Mouse (Mus musculus): ENCODE measurements around the gene Bves.

DNA sequence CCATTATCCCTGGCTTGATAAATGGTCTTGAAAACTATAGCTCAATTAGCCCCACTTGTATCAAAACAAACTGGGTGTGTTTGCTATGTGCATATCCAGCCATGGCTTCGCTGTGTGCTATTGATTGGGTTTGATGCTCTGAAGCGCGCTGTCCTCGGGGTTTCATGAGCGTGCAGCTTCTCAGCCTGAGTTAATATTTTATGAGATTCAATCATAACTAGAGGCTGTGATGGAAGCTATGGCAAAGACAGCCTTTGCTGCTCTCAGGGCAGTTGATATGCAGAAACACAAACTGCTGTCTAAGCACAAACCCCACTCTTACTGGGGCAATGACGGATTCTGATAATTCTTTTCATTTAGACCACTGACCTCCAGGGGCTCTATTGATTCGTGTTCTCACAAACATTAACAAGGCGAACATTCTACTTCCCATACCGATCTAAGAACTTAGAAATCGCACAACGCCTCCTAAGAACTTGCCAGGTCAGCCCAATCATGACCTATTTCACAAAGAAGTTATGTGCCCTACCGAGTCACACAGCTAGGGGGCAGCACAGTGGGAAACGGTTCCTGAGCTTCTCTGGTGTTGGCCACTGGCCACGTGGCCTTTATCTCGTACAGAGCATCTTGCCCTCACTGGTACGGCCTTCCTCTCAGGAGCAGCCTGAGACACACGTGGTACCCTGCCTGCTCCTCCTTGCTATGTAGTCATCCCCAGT is 31.6 kb downstream of the Bves start:
- TF ChIP-seq TAL1 (IDR thresholded peaks at IDR 0.05; ENCODE audit: low read length): no peak
- no peak for TF ChIP-seq GATA1 (IDR thresholded peaks at IDR 0.05; ENCODE audit: low read length)

Measured in erythroblast, embryonic 14.5 days (primary cell).